Mouse (Mus musculus): Measurements from ENCODE around the gene Gm48552. TPM values are rescaled to one million over a fixed set of nuclear protein-coding genes. Genes with fewer than 3 reads are reported as not detected.
A peak's percentile ranks its signal among the peaks of the same experiment; 100 is the strongest.

The Gm48552 gene
- polyA plus RNA-seq, 1 experiment from 2014 or later, result 1.7 TPM

GRCm38 (mm10) chr10:81420191-81420767 lies 31.5 kb downstream of the Gm48552 start:
- Histone ChIP-seq H3K4me2 (ENCODE audit: low read depth, low read length) (no peak overlapping the region), H3K4me3 (ENCODE audit: low read length) (no peak overlapping the region), H3K27ac (ENCODE audit: low read length) (no peak overlapping the region), H3K9me3 (ENCODE audit: control insufficient read depth, low read length) (no peaks in the 10 kb centered on the region), H3K9ac (ENCODE audit: low read length) (no peak overlapping the region), H3K4me1 (replicated peaks; ENCODE audit: control insufficient read depth, insufficient read depth, low read length) (peaks cover 52% of the 10 kb centered on the region), H3K27me3 (ENCODE audit: control insufficient read depth, insufficient read depth, low read depth, low read length) (no peaks in the 10 kb centered on the region), H3K36me3 (ENCODE audit: control insufficient read depth, insufficient read depth, low read length) (peaks cover 7% of the 10 kb centered on the region)
- no peak for ATAC-seq (ENCODE audit: low read depth)
- 78% methylated on average over 40 of the region's 40 CpGs for WGBS

- H3K27ac ChIP-seq (ENCODE audit: low read length), result no peak overlapping the region
- H3K4me1 ChIP-seq (replicated peaks; ENCODE audit: control insufficient read depth, insufficient read depth, low read length), result peaks cover 51% of the 10 kb centered on the region
- 68% methylated on average over 4 of the region's 4 CpGs for WGBS
- no peak overlapping the region for H3K4me2 ChIP-seq (ENCODE audit: low read depth, low read length)
- H3K9ac ChIP-seq (ENCODE audit: low read length), result no peak overlapping the region
- no peaks in the 10 kb centered on the region for H3K27me3 ChIP-seq (ENCODE audit: control insufficient read depth, insufficient read depth, low read depth, low read length)
- no peak for ATAC-seq (ENCODE audit: low read depth)
- H3K9me3 ChIP-seq (ENCODE audit: control insufficient read depth, low read length), result no peaks in the 10 kb centered on the region
- peaks cover 7% of the 10 kb centered on the region for H3K36me3 ChIP-seq (ENCODE audit: control insufficient read depth, insufficient read depth, low read length)
- no peak overlapping the region for H3K4me3 ChIP-seq (ENCODE audit: low read length)
Measured at GRCm38 (mm10) chr10:81421041-81421796, 32.4 kb downstream of the Gm48552 start.

GRCm38 (mm10) chr10:81421797-81422100 lies 32.9 kb downstream of the Gm48552 start:
- Histone ChIP-seq H3K9ac (ENCODE audit: low read length) (no peak overlapping the region), H3K4me2 (ENCODE audit: low read depth, low read length) (no peak overlapping the region), H3K9me3 (ENCODE audit: control insufficient read depth, low read length) (no peaks in the 10 kb centered on the region), H3K4me3 (ENCODE audit: low read length) (no peak overlapping the region), H3K27me3 (ENCODE audit: control insufficient read depth, insufficient read depth, low read depth, low read length) (no peaks in the 10 kb centered on the region), H3K36me3 (ENCODE audit: control insufficient read depth, insufficient read depth, low read length) (peaks cover 7% of the 10 kb centered on the region), H3K4me1 (replicated peaks; ENCODE audit: control insufficient read depth, insufficient read depth, low read length) (peaks cover 46% of the 10 kb centered on the region), H3K27ac (ENCODE audit: low read length) (no peak overlapping the region)
- WGBS, result 79% methylated on average over 5 of the region's 5 CpGs
- ATAC-seq (ENCODE audit: low read depth), result no peak

- no peak for ATAC-seq (ENCODE audit: low read depth)
- H3K9ac ChIP-seq (ENCODE audit: low read length), result no peak overlapping the region
- H3K4me3 ChIP-seq (ENCODE audit: low read length), result no peak overlapping the region
- no peak overlapping the region for H3K4me2 ChIP-seq (ENCODE audit: low read depth, low read length)
- H3K4me1 ChIP-seq (replicated peaks; ENCODE audit: control insufficient read depth, insufficient read depth, low read length), result peaks cover 42% of the 10 kb centered on the region
- no peaks in the 10 kb centered on the region for H3K9me3 ChIP-seq (ENCODE audit: control insufficient read depth, low read length)
- H3K27me3 ChIP-seq (ENCODE audit: control insufficient read depth, insufficient read depth, low read depth, low read length), result no peaks in the 10 kb centered on the region
- H3K36me3 ChIP-seq (ENCODE audit: control insufficient read depth, insufficient read depth, low read length), result peaks cover 7% of the 10 kb centered on the region
- H3K27ac ChIP-seq (ENCODE audit: low read length), result no peak overlapping the region
- WGBS, result 58% methylated on average over 6 of the region's 6 CpGs
Measured at GRCm38 (mm10) chr10:81422191-81422590, 33.4 kb downstream of the Gm48552 start.

- Histone ChIP-seq H3K36me3 (ENCODE audit: control insufficient read depth, insufficient read depth, low read length) (peaks cover 7% of the 10 kb centered on the region), H3K9me3 (ENCODE audit: control insufficient read depth, low read length) (no peaks in the 10 kb centered on the region), H3K4me1 (replicated peaks; ENCODE audit: control insufficient read depth, insufficient read depth, low read length) (peaks cover 39% of the 10 kb centered on the region), H3K27me3 (ENCODE audit: control insufficient read depth, insufficient read depth, low read depth, low read length) (no peaks in the 10 kb centered on the region), H3K4me2 (ENCODE audit: low read depth, low read length) (no peak overlapping the region), H3K4me3 (ENCODE audit: low read length) (no peak overlapping the region), H3K27ac (ENCODE audit: low read length) (no peak overlapping the region), H3K9ac (ENCODE audit: low read length) (no peak overlapping the region)
- ATAC-seq (ENCODE audit: low read depth), result no peak
- WGBS, result 75% methylated on average over 3 of the region's 3 CpGs
Measured at GRCm38 (mm10) chr10:81422661-81423217, 33.9 kb downstream of the Gm48552 start.

GRCm38 (mm10) chr10:81423476-81424245 lies 34.9 kb downstream of the Gm48552 start:
- H3K4me2 ChIP-seq (ENCODE audit: low read depth, low read length), result peak overlapping the region; percentile 92
- H3K36me3 ChIP-seq (ENCODE audit: control insufficient read depth, insufficient read depth, low read length), result peaks cover 7% of the 10 kb centered on the region
- WGBS, result 64% methylated on average over 4 of the region's 4 CpGs
- H3K4me1 ChIP-seq (replicated peaks; ENCODE audit: control insufficient read depth, insufficient read depth, low read length), result peaks cover 32% of the 10 kb centered on the region
- H3K9me3 ChIP-seq (ENCODE audit: control insufficient read depth, low read length), result no peaks in the 10 kb centered on the region
- ATAC-seq (ENCODE audit: low read depth), result no peak
- H3K27me3 ChIP-seq (ENCODE audit: control insufficient read depth, insufficient read depth, low read depth, low read length), result no peaks in the 10 kb centered on the region
- H3K27ac ChIP-seq (ENCODE audit: low read length), result peak overlapping the region; percentile 80
- peak overlapping the region; percentile 60 for H3K9ac ChIP-seq (ENCODE audit: low read length)
- H3K4me3 ChIP-seq (ENCODE audit: low read length), result peak overlapping the region; percentile 77

GRCm38 (mm10) chr10:81424246-81425051 lies 35.6 kb downstream of the Gm48552 start:
- Histone ChIP-seq H3K4me1 (replicated peaks; ENCODE audit: control insufficient read depth, insufficient read depth, low read length) (peaks cover 31% of the 10 kb centered on the region), H3K27me3 (ENCODE audit: control insufficient read depth, insufficient read depth, low read depth, low read length) (no peaks in the 10 kb centered on the region), H3K36me3 (ENCODE audit: control insufficient read depth, insufficient read depth, low read length) (peaks cover 7% of the 10 kb centered on the region), H3K4me3 (ENCODE audit: low read length) (peak overlapping the region; percentile 77), H3K9me3 (ENCODE audit: control insufficient read depth, low read length) (no peaks in the 10 kb centered on the region), H3K9ac (ENCODE audit: low read length) (peak overlapping the region; percentile 60), H3K4me2 (ENCODE audit: low read depth, low read length) (peak overlapping the region; percentile 92), H3K27ac (ENCODE audit: low read length) (peak overlapping the region; percentile 81)
- 7% methylated on average over 25 of the region's 25 CpGs for WGBS
- ATAC-seq (ENCODE audit: low read depth), result peak; percentile 31

- Histone ChIP-seq H3K9ac (ENCODE audit: low read length) (peak overlapping the region; percentile 60), H3K27me3 (ENCODE audit: control insufficient read depth, insufficient read depth, low read depth, low read length) (no peaks in the 10 kb centered on the region), H3K4me3 (ENCODE audit: low read length) (peak overlapping the region; percentile 77), H3K27ac (ENCODE audit: low read length) (peak overlapping the region; percentile 81), H3K36me3 (ENCODE audit: control insufficient read depth, insufficient read depth, low read length) (peaks cover under 1% of the 10 kb centered on the region), H3K4me2 (ENCODE audit: low read depth, low read length) (peak overlapping the region; percentile 92), H3K4me1 (replicated peaks; ENCODE audit: control insufficient read depth, insufficient read depth, low read length) (peaks cover 28% of the 10 kb centered on the region), H3K9me3 (ENCODE audit: control insufficient read depth, low read length) (no peaks in the 10 kb centered on the region)
- no peak for ATAC-seq (ENCODE audit: low read depth)
- 26% methylated on average over 10 of the region's 10 CpGs for WGBS
Measured at GRCm38 (mm10) chr10:81425236-81425850, 36.5 kb downstream of the Gm48552 start.

All from lung, embryonic 16.5 days (tissue).